Mouse (Mus musculus) adrenal gland, postnatal 36 days (tissue): ENCODE results near the gene Onecut1. TPM values are rescaled to one million over a fixed set of nuclear protein-coding genes. Genes with fewer than 3 reads are reported as not detected.

ENCODE experiments used
- DNase-seq, 2 experiments: peaks; one replicate each; pipeline ENCODE4 v3.0.0; 2021; ENCODE audit warnings: mixed read lengths in 1 of 2
- total RNA-seq, 2 experiments: library from RNA; stranded (reverse); gene quantifications; 2 replicates each; pipeline ENCODE4 v1.2.3; 2021

The Onecut1 gene
- total RNA-seq, 2 experiments from 2014 or later: 0.26 TPM; not detected in 1

DNA sequence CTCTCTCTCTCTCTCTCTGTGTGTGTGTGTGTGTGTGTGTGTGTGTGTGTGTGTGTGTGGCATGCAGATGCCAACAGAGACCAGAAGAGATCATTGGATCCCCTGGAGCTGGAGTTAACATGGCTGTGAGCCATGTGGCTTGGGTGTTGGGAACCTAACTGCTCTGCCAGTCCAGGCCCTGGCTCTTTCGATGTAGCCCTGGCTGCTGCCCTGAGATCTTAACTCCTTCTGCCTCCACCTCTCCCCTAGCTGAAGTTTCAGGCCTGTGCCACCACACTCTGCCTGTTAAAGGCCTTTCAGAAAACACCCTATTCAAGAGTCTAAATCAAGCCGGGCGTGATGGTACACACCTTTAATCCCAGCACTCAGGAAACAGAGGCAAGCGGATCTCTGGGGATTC, 49.7 kb downstream of the Onecut1 start:
- peak; percentile 48 to 51 for DNase-seq

DNA sequence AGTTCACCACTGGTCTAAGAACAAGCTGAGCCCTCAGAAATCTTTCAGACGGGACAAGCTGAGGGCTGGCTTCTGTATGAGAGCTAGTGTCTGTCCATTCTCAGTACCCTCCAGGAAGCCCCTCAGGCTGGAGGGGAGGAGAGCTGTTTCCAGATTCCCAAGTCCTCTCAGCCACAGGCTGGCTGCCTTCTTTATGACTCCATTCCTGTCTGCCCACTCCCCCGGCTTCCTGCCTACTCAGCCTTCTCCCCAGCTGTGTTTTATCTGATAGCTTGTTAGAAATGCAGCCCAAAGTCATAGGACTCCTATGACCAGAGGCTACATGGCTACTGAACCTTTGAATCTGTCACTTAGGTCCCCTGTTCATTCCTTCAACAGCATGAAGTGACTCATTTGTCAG, 50.2 kb downstream of the Onecut1 start:
- no peak for DNase-seq

GRCm38 (mm10) chr9:74912619-74913376, 51.1 kb downstream of the Onecut1 start:
- no peak for DNase-seq

DNA sequence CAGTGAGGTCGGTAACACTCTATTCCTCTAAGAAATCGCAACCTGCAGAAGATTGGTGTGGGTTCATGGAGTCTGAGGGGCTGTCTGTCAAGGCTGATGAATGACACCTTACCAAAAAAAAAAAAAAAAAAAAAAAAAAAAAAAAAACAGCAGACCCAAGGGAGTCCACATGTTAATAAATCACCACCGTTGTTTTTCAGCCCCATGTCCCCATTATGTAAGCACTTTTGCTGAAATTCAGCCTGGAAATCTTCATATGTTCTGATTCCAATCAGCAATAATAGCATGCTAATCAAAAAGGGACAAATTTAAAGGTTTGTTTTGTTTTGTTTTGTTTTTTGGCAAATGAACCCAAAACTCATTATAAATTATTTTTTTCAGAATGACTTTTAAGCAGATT, 53.9 kb downstream of the Onecut1 start:
- no peak for DNase-seq

DNA sequence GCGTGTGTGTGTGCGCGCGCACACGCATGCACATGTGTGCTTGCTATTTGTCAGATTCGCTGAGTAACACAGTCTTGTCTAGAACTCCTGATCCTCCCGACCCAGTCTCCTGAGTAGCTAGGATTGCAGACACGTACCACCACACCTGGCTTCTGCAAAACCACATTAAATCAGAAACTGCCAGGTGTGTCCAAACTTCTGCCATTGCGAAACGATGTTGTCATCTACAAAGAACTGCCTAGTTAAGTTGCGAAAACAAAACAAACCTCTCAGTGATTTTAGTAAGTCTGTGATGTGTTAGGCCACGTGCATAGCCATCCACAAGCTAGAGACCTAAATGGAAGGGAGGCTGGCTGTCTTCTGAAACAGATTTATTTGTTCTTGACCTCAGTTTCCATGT, 58.7 kb downstream of the Onecut1 start:
- DNase-seq: no peak

GRCm38 (mm10) chr9:74921422-74921821, 59.7 kb downstream of the Onecut1 start:
- DNase-seq: no peak

GRCm38 (mm10) chr9:74922884-74923283, 61.2 kb downstream of the Onecut1 start:
- no peak for DNase-seq

DNA sequence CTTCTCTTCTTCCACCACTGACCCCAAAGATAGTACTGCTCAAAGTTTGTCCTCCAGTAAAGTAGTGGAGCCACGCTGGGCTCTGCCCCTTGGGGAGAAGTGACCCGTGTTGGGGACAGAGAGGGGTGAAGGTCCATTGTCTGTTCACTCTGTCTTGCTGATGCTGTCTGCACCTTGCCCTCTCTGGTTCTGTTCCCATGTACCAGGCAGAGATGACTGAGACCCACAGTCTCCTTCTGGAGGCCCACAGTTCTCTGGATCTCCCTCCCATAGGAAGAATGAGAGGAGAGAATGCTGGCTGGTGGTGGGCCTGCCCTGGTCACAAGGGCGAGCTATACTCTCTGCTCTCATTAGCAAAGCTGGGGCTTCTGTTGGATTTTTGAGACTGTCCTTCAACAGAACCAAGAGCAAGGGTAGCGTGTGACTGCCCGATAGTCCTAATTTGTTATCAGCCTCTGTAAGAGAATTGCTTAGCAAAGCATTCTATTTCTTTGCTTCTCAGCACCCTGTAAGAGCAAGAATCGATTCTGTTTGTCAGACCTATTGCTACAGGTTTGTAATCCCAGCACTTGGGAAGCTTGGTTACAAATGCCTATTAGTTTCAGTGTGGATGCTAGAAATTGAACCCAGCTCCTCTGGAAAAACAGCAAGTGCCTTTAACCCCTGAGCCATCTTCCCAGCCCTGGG, 61.7 kb downstream of the Onecut1 start:
- DNase-seq: no peak

DNA sequence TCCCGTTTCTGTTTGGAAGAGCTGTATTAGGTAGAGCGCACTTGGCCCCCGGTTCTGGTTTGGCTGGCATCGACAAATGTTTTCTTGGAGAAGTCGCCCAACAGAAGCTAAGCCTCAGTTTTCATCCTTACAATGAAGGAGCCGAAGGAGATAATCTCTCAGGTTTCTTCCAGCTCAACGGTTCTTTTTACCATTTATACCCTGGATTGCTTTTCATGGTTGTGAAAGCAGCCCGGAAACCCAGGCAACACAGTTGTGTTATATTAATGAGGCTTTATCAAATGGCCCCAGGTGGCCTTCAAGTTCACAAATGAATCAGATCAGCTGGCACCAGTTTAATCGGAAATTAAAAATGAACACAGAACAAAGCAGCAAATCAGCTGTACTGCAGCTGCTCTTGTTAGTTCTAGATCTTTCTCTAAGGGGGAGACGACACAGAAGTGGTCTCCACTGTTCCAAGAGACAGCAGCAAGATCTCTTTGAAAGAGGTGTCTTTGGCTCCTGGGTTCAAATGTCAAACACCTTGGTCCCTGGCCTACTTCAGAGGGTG, 63.6 kb downstream of the Onecut1 start:
- DNase-seq: peak in 1 of 2 experiments; percentile 30

- peak; percentile 47 to 52 for DNase-seq
Measured at GRCm38 (mm10) chr9:74929981-74930423, 68.3 kb downstream of the Onecut1 start.

DNA sequence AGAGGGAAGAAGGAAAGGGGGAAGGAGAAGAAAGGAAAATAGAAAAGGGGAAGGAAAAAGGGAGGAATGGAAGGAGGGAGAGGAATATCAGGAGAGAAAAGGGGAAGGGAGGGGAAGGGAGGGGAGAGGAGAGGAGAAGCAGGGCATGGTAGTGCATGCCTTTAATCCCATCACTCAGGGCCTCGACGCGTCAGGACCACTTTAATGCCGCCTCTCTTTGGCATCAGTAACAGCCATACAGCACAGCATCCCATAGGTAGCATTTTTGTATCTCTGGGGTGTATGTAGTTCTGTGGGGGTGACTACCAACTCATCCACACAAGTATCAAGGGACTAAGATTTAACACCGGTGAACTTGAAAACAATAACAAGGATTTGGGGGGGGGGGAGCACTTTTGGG, 68.9 kb downstream of the Onecut1 start:
- no peak for DNase-seq

DNA sequence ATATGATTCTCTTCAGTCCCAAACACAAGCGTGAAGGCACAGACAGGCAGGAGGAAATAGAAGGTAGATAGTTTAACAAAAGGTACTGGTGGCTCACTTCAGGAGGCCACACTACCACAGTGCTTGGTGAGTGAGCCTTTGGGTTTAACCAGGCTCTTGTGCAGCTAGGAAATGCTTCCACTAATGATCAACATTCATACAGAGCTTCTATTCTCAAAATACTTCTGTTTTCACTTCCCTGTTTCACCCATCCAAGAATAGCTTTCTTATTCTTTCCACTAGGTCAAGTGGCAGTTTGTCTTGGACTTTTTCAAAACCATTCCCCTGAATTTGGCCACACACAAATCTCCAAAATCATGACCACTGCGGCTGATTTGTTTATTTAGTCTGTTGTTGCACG, 73.6 kb downstream of the Onecut1 start:
- DNase-seq: no peak

- no peak for DNase-seq
Measured at GRCm38 (mm10) chr9:74937761-74938160, 76.0 kb downstream of the Onecut1 start.

DNA sequence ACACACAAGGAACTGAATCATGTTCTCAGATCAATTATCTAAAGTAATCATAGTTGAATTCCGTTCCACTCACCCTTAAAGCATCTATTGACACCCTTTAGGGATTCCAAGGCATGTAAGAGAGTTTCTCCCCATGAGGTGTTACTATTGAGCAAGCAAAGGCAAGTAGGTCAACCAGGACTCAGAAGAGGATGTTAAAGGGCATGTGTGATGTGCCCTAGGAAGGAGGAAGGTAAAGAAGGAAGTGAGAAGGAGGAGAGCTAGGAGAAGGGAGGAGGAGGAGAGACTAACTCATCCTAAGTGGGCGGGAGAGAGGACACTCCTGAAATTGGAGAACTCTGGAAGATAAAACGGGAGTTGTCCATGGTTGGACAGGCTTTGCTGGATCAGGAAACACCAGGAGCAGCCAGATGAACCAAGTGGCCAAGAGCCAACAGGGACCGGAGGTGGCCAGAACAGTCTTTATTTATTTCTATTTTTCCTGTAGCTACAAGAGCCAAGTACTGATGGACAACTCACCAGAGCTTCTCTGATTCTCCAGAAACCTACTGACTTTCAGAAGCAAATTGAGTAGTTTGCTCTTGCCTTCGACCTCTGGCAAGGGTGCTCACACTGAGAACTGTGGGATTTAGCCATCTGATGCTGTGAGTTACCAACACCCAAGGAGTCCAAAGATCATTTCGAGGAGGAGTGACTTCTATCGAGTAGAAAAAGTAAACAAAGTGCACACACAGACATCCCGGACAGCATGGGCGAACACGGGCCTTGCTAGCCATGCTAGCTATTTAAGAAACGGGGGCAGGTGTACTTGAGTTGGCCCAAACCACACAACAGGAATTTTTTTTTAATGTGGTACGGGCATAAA, 77.2 kb downstream of the Onecut1 start:
- DNase-seq: no peak

Other genes with a start within 250 kb of the Onecut1 start
- gene Fam214a, start 91.0 kb downstream of the Onecut1 start, total RNA-seq: 10 to 100 TPM; 75.3 to 86.8 TPM
- 100 to 1,000 TPM; 298 to 309 TPM for gene Arpp19, start 175.7 kb downstream of the Onecut1 start, total RNA-seq
- gene Myo5a, start 209.1 kb downstream of the Onecut1 start, total RNA-seq: 10 to 100 TPM; 49.7 to 51.3 TPM